Mouse (Mus musculus) liver, embryonic 12.5 days (tissue): ENCODE results near the gene Cstb. TPM values are rescaled to one million over a fixed set of nuclear protein-coding genes. Genes with fewer than 3 reads are reported as not detected.
A peak's percentile ranks its signal among the peaks of the same experiment; 100 is the strongest.

ENCODE experiments used
- ATAC-seq: fragments of 200-750 bp; cut with Nextera tagmentation; 2 replicates; pipeline ENCODE4 v1.8.0; 2017; ENCODE audit warnings: moderate number of reproducible peaks, mild to moderate bottlenecking, moderate library complexity
- H3K27ac ChIP-seq: fragments of 300-500 bp; sonication (generic); 2 replicates; pipeline ENCODE4 v1.5.1; 2016; ENCODE audit warnings: mild to moderate bottlenecking
- H3K27me3 ChIP-seq: fragments of 300-500 bp; sonication (generic); replicated peaks from 2 replicates; pipeline ENCODE4 v1.6.1; 2016; ENCODE audit warnings: mild to moderate bottlenecking, moderate library complexity
- H3K36me3 ChIP-seq: fragments of 300-500 bp; sonication (generic); 2 replicates; pipeline ENCODE4 v1.6.1; 2016; ENCODE audit warnings: mild to moderate bottlenecking, moderate library complexity
- H3K4me1 ChIP-seq: fragments of 300-500 bp; sonication (generic); 2 replicates; pipeline ENCODE4 v1.6.1; 2016
- H3K4me2 ChIP-seq: fragments of 300-500 bp; sonication (generic); 2 replicates; pipeline ENCODE4 v1.6.1; 2016; ENCODE audit warnings: mild to moderate bottlenecking, moderate library complexity
- H3K4me3 ChIP-seq: fragments of 300-500 bp; sonication (generic); 2 replicates; pipeline ENCODE4 v1.5.1; 2016; ENCODE audit warnings: mild to moderate bottlenecking, moderate library complexity
- H3K9ac ChIP-seq: fragments of 300-500 bp; sonication (generic); 2 replicates; pipeline ENCODE4 v1.6.1; 2016; ENCODE audit warnings: mild to moderate bottlenecking, moderate library complexity
- H3K9me3 ChIP-seq: fragments of 300-500 bp; sonication (generic); replicated peaks from 2 replicates; pipeline ENCODE4 v1.6.1; 2016; ENCODE audit warnings: mild to moderate bottlenecking, moderate library complexity
- WGBS: fragments of 180-500 bp; shearing (Covaris S2); methylation state at CpG from one replicate; pipeline ENCODE4 v1.1.7; 2016; ENCODE audit not compliant: insufficient replicate concordance; 5-methylcytosine and 5-hydroxymethylcytosine counted together
- polyA plus RNA-seq: library from polyadenylated mRNA; unstranded; fragments of >200 nt; fragmentation: Nextera tagmentation; extraction: Ambion mirVana; gene quantifications from 2 replicates; pipeline ENCODE4 v1.2.1, GENCODE M21; 2016

Gene Cstb
- polyA plus RNA-seq, 1 experiment from 2014 or later = 104 TPM

DNA sequence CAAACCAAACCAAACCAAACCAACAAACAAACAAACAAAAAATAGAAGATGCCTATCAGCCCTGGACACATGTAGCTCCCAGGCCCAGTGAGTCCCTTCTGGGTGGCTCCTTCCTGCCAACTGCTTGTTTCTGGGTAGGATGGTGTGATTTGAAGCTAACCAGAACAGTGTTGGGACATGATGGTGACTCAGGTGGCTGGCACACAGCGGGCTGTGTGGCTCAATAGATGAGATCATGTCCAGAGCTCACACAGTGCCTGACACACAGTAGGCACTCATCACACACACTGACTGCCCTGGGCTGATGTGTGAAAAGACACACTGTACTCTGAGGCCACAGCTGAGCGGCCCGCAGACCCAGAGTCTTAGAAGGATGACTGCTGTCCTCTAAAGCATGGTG, 20.7 kb downstream of the Cstb start:
- WGBS = 80% methylated on average over 3 of the region's 3 CpGs
- Histone ChIP-seq H3K4me2 (no peak overlapping the region), H3K9ac (no peak overlapping the region), H3K9me3 (no peaks in the 10 kb centered on the region), H3K4me1 (no peaks in the 10 kb centered on the region), H3K27ac (no peak overlapping the region), H3K36me3 (peaks cover 69% of the 10 kb centered on the region), H3K4me3 (no peak overlapping the region), H3K27me3 (no peaks in the 10 kb centered on the region)
- ATAC-seq = no peak

DNA sequence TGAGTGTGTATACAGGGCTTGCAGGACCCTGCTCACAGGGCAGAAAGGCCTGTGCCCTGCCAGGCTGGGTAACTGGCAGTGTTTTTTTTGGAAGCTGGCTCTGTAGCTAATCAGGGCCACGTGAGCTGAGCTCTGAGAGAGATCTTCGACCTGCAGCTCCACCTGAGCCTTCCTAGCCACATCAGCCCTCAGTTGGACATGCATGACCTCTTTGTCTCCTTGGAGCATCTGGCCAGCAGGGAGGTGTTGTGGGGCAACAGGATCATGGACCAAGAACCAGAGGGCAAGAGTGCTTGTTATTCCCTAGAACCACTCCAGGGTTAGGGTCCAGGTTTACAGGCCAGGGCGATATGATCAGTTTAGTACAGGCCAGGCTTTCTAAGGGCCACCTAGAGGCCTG, 21.9 kb downstream of the Cstb start:
- no peak overlapping the region for H3K4me2 ChIP-seq
- H3K27me3 ChIP-seq = no peaks in the 10 kb centered on the region
- H3K9me3 ChIP-seq = no peaks in the 10 kb centered on the region
- no peak for ATAC-seq
- no peak overlapping the region for H3K9ac ChIP-seq
- peaks cover 69% of the 10 kb centered on the region for H3K36me3 ChIP-seq
- H3K4me1 ChIP-seq = no peaks in the 10 kb centered on the region
- no peak overlapping the region for H3K27ac ChIP-seq
- no peak overlapping the region for H3K4me3 ChIP-seq
- 74% methylated on average over 3 of the region's 3 CpGs for WGBS

DNA sequence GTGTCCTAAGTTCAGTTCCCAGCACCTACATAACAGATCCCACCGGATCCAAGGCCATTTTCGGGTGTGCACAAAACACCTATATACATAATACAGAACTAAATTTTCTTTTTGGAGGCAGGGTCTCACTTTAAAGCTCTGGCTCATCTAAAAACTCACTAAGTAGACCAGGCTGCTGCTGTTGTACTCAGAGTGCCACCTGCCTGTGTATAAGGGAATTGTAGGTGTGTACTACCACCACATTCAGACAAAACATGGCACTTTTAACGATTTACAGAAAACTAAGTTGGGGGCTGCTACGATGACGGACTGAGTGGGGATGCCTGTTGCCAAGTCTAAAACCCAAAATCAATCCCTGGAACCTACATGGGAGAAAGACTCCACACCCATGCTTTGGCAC, 25.3 kb downstream of the Cstb start:
- 75% methylated on average over 5 of the region's 5 CpGs for WGBS
- peaks cover 46% of the 10 kb centered on the region for H3K36me3 ChIP-seq
- no peak overlapping the region for H3K4me3 ChIP-seq
- no peak overlapping the region for H3K4me2 ChIP-seq
- no peak overlapping the region for H3K9ac ChIP-seq
- no peaks in the 10 kb centered on the region for H3K27me3 ChIP-seq
- ATAC-seq = no peak
- H3K4me1 ChIP-seq = 0 out of 2 replicates have a peak, but pooled peaks cover 5% of the 10 kb centered on the region
- H3K9me3 ChIP-seq = no peaks in the 10 kb centered on the region
- H3K27ac ChIP-seq = no peak overlapping the region

DNA sequence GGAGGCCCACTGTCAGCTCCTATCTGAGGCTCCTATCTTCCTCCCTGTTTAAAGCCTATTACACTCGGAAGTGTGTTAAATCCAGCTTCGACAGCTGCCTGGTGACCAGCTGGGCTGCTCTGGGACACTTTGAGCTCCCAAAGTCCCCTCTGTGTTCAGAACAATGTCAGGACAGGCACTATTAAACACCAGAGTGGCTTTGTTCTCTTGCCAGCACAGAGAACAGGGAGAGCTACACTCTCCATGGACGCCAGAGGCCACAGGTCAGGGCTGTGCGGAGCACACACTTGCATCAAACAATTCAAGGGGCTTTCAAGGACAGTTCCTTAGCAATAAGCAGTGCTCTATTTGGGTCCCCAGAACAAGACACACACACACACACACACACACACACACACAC, 27.2 kb downstream of the Cstb start:
- ATAC-seq = no peak
- Histone ChIP-seq H3K4me3 (no peak overlapping the region), H3K9me3 (no peaks in the 10 kb centered on the region), H3K27ac (no peak overlapping the region), H3K36me3 (peaks cover 30% of the 10 kb centered on the region), H3K27me3 (no peaks in the 10 kb centered on the region), H3K4me1 (peaks cover 13% of the 10 kb centered on the region), H3K4me2 (no peak overlapping the region), H3K9ac (no peak overlapping the region)
- 67% methylated on average over 4 of the region's 4 CpGs for WGBS

DNA sequence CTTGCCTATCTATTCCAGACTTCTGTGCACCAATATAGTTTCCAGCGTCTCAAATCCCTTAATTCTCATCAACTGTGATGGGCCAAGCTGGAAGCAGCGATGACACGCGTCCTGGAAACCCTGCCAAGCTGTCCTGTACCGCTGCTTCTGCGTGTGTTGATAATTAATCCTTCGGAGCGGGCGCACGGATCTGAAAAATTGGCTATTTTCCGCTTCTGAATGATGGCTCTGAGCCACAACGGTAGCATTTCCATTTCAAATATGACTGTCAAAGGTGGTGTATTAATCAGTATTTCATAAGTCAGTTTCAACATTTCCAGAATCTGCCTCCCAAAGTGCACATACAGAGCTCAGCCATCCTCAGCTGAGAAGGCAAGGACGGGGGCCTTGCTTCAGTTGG, 31.2 kb downstream of the Cstb start:
- Histone ChIP-seq H3K27ac (no peak overlapping the region), H3K4me3 (no peak overlapping the region), H3K36me3 (no peaks in the 10 kb centered on the region), H3K4me2 (no peak overlapping the region), H3K9me3 (no peaks in the 10 kb centered on the region), H3K4me1 (peaks cover 36% of the 10 kb centered on the region), H3K9ac (no peak overlapping the region), H3K27me3 (no peaks in the 10 kb centered on the region)
- WGBS = 86% methylated on average over 13 of the region's 13 CpGs
- ATAC-seq = no peak

DNA sequence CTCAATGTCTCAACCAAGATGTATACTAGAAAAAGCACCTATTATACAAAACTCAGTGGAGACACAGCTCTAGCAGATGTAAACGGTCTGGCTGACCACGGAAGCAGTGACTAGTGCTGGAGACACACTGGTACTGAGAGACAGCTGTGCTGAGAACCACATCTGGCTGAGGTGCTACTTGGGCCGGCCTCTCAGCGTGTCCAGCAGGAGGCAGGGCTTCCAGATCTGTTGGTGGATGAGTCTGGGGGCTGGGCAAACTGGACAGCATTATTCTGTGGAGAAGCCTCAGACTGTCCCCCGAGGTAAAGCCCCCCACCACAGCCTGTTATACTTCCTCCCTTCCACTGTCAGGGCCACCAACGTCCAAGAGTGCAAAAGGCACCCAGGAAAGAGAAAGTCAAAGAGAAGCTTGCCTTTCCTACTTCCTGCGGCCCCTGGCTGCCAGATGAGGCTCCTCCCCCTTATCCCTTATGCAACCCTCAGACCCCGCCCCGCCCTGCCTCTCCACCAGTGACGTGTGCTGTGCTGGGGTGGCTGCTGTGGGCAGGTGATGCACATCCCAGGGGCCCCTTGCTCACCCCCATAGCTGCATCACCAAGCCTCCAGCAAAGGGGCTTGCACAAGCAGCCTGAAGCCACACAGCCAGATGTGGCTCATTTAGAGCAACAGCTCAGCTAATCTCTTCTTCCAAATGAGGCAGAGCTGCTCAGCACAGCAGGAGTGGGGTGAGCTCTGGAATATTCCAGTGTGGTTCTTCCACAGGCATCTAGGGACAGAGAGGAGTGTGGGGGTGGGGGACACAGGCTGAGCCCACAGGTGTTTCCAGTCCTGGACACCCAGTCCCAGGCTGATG, 32.3 kb downstream of the Cstb start:
- WGBS = 25% methylated on average over 10 of the region's 10 CpGs
- Histone ChIP-seq H3K4me2 (peak overlapping the region; percentile 60), H3K4me3 (peak overlapping the region; percentile 34)

DNA sequence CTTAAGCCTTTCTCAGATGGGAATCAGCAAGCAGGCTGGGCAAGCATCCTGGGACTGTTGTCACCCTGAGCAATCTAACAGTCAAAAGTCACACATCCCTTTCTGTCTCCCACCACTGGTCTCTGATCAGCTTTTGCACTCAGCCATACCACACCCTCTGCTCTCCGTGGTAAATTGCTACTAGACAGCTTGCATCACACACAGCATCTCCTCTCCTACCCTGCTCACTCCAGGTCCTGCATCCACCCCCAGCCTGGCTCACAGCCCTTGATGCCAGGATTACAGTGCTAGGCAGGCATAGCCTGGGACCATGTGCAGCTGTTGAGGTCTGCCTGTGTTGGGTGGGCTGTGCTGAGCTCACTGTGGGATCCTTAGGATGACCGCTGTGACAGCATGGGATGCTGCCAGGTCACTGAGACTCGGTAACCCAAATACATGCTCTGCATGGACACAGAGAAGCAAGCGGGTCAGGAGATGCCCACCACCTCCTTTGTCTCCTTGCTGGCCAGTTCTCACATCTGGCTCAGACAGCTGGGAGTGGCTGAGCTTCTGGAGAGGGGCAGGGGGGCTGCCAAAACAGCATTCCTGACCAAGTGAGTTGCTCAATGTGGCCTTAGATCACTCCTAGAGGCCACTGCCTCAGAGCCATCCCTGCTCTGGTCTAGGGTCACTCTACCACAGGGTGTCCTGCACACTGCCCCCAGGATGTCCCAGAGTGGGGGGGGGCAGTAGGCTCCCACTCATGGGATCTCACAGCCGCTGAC, 33.1 kb downstream of the Cstb start:
- Histone ChIP-seq H3K36me3 (no peaks in the 10 kb centered on the region), H3K27ac (peak overlapping the region; percentile 45; the same call in 1 of the 2 replicates), H3K27me3 (no peaks in the 10 kb centered on the region), H3K9ac (no peak overlapping the region), H3K4me2 (no peak overlapping the region), H3K9me3 (no peaks in the 10 kb centered on the region), H3K4me3 (no peak overlapping the region), H3K4me1 (peaks cover 46% of the 10 kb centered on the region)
- peak; percentile 9; the same call in 1 of the 2 replicates for ATAC-seq
- 68% methylated on average over 5 of the region's 5 CpGs for WGBS

More for the DNA sequence above, 32.3 kb downstream of the Cstb start:
- peaks cover 38% of the 10 kb centered on the region for H3K4me1 ChIP-seq
- H3K27me3 ChIP-seq = no peaks in the 10 kb centered on the region
- peak; percentile 75 for ATAC-seq
- H3K27ac ChIP-seq = peak overlapping the region; percentile 51; the same call in 1 of the 2 replicates
- no peaks in the 10 kb centered on the region for H3K36me3 ChIP-seq
- H3K9me3 ChIP-seq = no peaks in the 10 kb centered on the region
- H3K9ac ChIP-seq = peak overlapping the region; percentile 57

DNA sequence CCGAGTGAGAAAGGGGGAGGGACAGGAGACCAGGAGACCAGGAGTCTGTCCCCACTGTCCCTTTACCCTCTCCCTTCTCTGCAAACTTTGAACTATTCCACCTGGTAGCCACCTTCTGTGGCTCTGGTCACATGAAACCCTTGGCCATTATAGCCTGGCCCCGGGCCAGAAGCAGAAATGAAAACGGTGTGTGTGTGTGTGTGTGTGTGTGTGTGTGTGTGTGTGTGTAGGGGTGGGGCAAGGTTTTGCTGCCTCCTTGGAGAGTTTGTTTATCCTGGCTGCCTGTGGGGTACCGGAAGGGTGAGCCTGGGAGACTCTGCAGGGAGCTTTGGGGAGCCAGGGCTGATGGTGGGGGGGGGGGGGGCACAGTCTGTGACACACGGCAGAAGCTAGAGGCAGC, 35.0 kb downstream of the Cstb start:
- ATAC-seq = no peak
- Histone ChIP-seq H3K9me3 (no peaks in the 10 kb centered on the region), H3K4me3 (no peak overlapping the region), H3K4me1 (peaks cover 62% of the 10 kb centered on the region), H3K9ac (no peak overlapping the region), H3K27me3 (no peaks in the 10 kb centered on the region), H3K4me2 (no peak overlapping the region), H3K27ac (no peak overlapping the region), H3K36me3 (no peaks in the 10 kb centered on the region)
- 59% methylated on average over 4 of the region's 5 CpGs for WGBS

DNA sequence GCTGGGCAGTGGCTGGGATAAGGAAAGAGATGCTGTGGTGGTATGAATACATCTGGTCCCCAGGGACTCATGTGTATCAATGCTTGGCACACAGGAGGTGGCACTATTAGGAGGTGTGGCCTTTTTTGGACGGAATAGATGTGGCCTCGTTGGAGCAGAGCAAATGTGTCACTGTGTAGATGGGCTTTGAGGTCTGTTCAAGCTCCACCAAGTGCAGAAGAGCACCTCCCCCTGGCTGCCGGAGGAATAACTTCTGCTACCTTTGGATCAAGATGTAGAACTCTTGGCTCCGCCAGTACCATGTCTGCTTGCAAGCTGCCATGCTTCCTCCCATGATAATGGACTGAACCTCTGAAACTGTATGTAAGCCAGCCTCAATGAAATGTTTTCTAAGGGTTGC, 36.3 kb downstream of the Cstb start:
- Histone ChIP-seq H3K9ac (no peak overlapping the region), H3K4me2 (no peak overlapping the region), H3K9me3 (no peaks in the 10 kb centered on the region), H3K4me1 (peaks cover 65% of the 10 kb centered on the region), H3K4me3 (no peak overlapping the region), H3K27ac (no peak overlapping the region), H3K36me3 (no peaks in the 10 kb centered on the region), H3K27me3 (no peaks in the 10 kb centered on the region)
- ATAC-seq = no peak
- 51% methylated on average over 4 of the region's 4 CpGs for WGBS

DNA sequence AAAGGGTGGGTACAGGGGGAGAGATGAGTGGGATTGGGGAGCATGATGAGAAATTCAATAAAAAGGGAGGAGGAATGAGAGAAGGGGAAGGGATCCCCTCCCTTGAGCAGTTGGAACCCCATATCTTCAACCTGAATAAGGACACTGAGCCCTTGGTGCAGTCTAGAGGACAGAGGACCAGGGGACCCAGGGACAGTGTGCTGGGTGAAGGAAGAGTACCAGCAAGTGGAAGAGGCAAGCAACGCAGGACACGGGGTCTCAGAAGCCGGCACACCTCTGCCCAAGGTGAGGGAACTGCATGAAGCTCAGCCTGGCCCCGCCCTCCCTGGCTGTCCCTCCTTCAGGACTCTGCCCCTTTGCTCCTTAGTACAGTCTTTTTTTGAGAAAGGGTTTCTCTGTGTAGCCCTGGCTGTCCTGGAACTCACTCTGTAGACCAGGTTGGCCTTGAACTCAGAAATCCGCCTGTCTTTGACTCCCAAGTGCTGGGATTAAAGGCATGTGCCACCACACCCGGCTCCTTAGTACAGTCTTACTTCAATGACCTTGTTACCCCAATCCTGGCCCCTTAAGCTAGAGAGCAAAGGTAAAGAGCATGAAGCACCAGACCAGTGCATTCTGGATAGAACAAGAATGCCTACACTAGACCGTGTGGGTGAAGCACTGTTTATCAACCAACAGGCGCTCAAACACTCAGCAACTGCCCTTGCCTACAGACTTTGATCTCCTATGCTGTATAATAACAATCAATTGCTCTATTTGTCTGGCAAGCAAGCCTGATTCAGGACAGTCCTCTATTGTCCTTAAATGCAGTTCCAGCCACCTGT, 37.7 kb downstream of the Cstb start:
- ATAC-seq = no peak
- WGBS = 56% methylated on average over 8 of the region's 8 CpGs
- Histone ChIP-seq H3K9me3 (no peaks in the 10 kb centered on the region), H3K36me3 (no peaks in the 10 kb centered on the region), H3K27ac (no peak overlapping the region), H3K9ac (no peak overlapping the region), H3K4me1 (peaks cover 52% of the 10 kb centered on the region), H3K27me3 (no peaks in the 10 kb centered on the region), H3K4me2 (peak overlapping the region; percentile 98), H3K4me3 (peak overlapping the region; percentile 68; the same call in 1 of the 2 replicates)

DNA sequence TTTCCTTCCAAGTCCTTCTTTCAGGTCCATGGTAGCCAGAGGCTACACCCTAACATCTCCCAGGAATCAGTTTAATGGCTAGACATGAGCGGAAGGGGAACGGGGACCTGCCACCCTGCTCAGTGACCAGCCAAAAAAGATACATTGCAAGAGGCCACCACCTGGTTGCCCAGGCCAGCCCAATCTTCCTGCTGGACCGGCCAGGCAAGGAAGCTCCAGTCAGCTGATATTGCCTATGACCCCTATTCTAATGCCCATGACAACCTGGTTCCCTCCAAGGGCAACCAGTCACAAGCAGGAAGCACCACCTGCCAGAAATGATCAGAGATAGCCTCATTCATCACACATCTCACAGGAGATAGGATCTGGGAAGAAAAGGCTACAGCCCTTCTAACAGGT, 38.3 kb downstream of the Cstb start:
- Histone ChIP-seq H3K36me3 (no peaks in the 10 kb centered on the region), H3K27me3 (0 out of 2 replicates have a peak, but pooled peaks cover 6% of the 10 kb centered on the region), H3K4me3 (peak overlapping the region; percentile 68), H3K9me3 (no peaks in the 10 kb centered on the region), H3K4me1 (peaks cover 46% of the 10 kb centered on the region), H3K9ac (peak overlapping the region; percentile 73; the same call in 1 of the 2 replicates), H3K4me2 (peak overlapping the region; percentile 98), H3K27ac (no peak overlapping the region)
- ATAC-seq = no peak
- WGBS = 52% methylated on average over 3 of the region's 3 CpGs
